Mouse (Mus musculus) lung, embryonic 16.5 days (tissue): ENCODE measurements around the gene Ccdc171. TPM values are rescaled to one million over a fixed set of nuclear protein-coding genes. Genes with fewer than 3 reads are reported as not detected.

ENCODE experiments used
- ATAC-seq: fragments of 200-750 bp; cut with Nextera tagmentation; 2 replicates; pipeline ENCODE4 v1.8.0; 2017; ENCODE audit warnings: low read depth, mild to moderate bottlenecking, moderate library complexity
- H3K27ac ChIP-seq: fragments of 300-500 bp; sonication (generic); 2 replicates; pipeline ENCODE4 v1.5.1; 2014; ENCODE audit warnings: mild to moderate bottlenecking, control low read depth, low read length
- H3K27me3 ChIP-seq: fragments of 300-500 bp; sonication (generic); 2 replicates; pipeline ENCODE4 v1.6.1; 2014; ENCODE audit warnings: low read depth, low read length, mixed read lengths; ENCODE audit not compliant: control insufficient read depth, insufficient read depth
- H3K36me3 ChIP-seq: fragments of 300-500 bp; sonication (generic); 2 replicates; pipeline ENCODE4 v1.6.1; 2014; ENCODE audit warnings: low read length; ENCODE audit not compliant: control insufficient read depth, insufficient read depth
- H3K4me1 ChIP-seq: fragments of 300-500 bp; sonication (generic); replicated peaks from 2 replicates; pipeline ENCODE4 v1.6.1; 2014; ENCODE audit warnings: low read length, mixed read lengths; ENCODE audit not compliant: control insufficient read depth, insufficient read depth
- H3K4me2 ChIP-seq: fragments of 300-500 bp; sonication (generic); 2 replicates; pipeline ENCODE4 v1.6.1; 2014; ENCODE audit warnings: low read depth, low read length, control low read depth
- H3K4me3 ChIP-seq: fragments of 300-500 bp; sonication (generic); 2 replicates; pipeline ENCODE4 v1.5.1; 2014; ENCODE audit warnings: mild to moderate bottlenecking, low read length, control low read depth
- H3K9ac ChIP-seq: fragments of 300-500 bp; sonication (generic); 2 replicates; pipeline ENCODE4 v1.6.1; 2014; ENCODE audit warnings: low read length, control low read depth
- H3K9me3 ChIP-seq: fragments of 300-500 bp; sonication (generic); 2 replicates; pipeline ENCODE4 v1.6.1; 2016; ENCODE audit warnings: low read length; ENCODE audit not compliant: control insufficient read depth
- WGBS: fragments of 180-500 bp; shearing (Covaris S2); extraction: QIAGEN DNeasy Blood & Tissue Kit; methylation state at CpG from one replicate; pipeline ENCODE4 v1.1.7; 2014; 5-methylcytosine and 5-hydroxymethylcytosine counted together
- polyA plus RNA-seq: library from polyadenylated mRNA; unstranded; fragments of >200 nt; fragmentation: Nextera tagmentation; extraction: Ambion mirVana; gene quantifications from 2 replicates; pipeline ENCODE4 v1.2.1, GENCODE M21; 2015

Gene Ccdc171
- polyA plus RNA-seq, 1 experiment from 2014 or later = 4.5 TPM

- no peaks in the 10 kb centered on the region for H3K27me3 ChIP-seq
- no peak overlapping the region for H3K27ac ChIP-seq
- H3K4me3 ChIP-seq = no peak overlapping the region
- WGBS = 65% methylated on average over 9 of the region's 9 CpGs
- no peaks in the 10 kb centered on the region for H3K9me3 ChIP-seq
- H3K9ac ChIP-seq = no peak overlapping the region
- H3K4me1 ChIP-seq = no peaks in the 10 kb centered on the region
- ATAC-seq = no peak
- H3K4me2 ChIP-seq = no peak overlapping the region
- H3K36me3 ChIP-seq = no peaks in the 10 kb centered on the region
Measured at GRCm38 (mm10) chr4:83902081-83902645, 376.8 kb downstream of the Ccdc171 start.

Other genes starting within 250 kb of the Ccdc171 start
- gene Ttc39b, start 201.3 kb upstream of the Ccdc171 start, polyA plus RNA-seq = 3.2 and 4.0 TPM in 2 replicates
- 37.4 and 41.1 TPM in 2 replicates for gene Snapc3, start 107.8 kb upstream of the Ccdc171 start, polyA plus RNA-seq
- gene Psip1, start 39.1 kb upstream of the Ccdc171 start, polyA plus RNA-seq = 87.5 and 97.7 TPM in 2 replicates